Mouse (Mus musculus) forebrain, embryonic 14.5 days (tissue): ENCODE data around the gene Ccnb2. TPM values are rescaled to one million over a fixed set of nuclear protein-coding genes. Genes with fewer than 3 reads are reported as not detected.
"Not testable (repeated sequence)": the region's sequence is repeated elsewhere in the genome, so short reads cannot be mapped to it uniquely, and the experiment has no call there.

Experiments
- ATAC-seq: fragments of 200-750 bp; cut with Nextera tagmentation; 2 replicates; pipeline ENCODE4 v1.8.0; 2017; ENCODE audit warnings: mild to moderate bottlenecking, moderate library complexity
- DNase-seq: peaks from one replicate; pipeline ENCODE4 v3.0.0-alpha.2; 2015; ENCODE audit warnings: low spot score
- H3K27ac ChIP-seq: fragments of 300-500 bp; sonication (generic); 2 replicates; pipeline ENCODE4 v1.5.1; 2014; ENCODE audit warnings: low read depth, mild to moderate bottlenecking, control low read depth, low read length, moderate library complexity
- H3K27me3 ChIP-seq: fragments of 300-500 bp; sonication (generic); replicated peaks from 2 replicates; pipeline ENCODE4 v1.6.1; 2014; ENCODE audit warnings: low read length, control low read depth, mixed read lengths; ENCODE audit not compliant: control insufficient read depth, insufficient read depth
- H3K36me3 ChIP-seq: fragments of 300-500 bp; sonication (generic); 2 replicates; pipeline ENCODE4 v1.6.1; 2014; ENCODE audit warnings: low read length, control low read depth; ENCODE audit not compliant: control insufficient read depth, insufficient read depth
- H3K4me1 ChIP-seq: fragments of 300-500 bp; sonication (generic); 2 replicates; pipeline ENCODE4 v1.6.1; 2014; ENCODE audit warnings: antibody characterized with exemption, low read length, control low read depth; ENCODE audit not compliant: control insufficient read depth, insufficient read depth
- H3K4me2 ChIP-seq: fragments of 300-500 bp; sonication (generic); 2 replicates; pipeline ENCODE4 v1.6.1; 2014; ENCODE audit warnings: mild to moderate bottlenecking, control low read depth, low read length
- H3K4me3 ChIP-seq: fragments of 300-500 bp; sonication (generic); 2 replicates; pipeline ENCODE4 v1.5.1; 2014; ENCODE audit warnings: low read depth, low read length, control low read depth
- H3K9ac ChIP-seq: fragments of 300-500 bp; sonication (generic); 2 replicates; pipeline ENCODE4 v1.6.1; 2014; ENCODE audit warnings: mild to moderate bottlenecking, low read length, control low read depth, moderate library complexity
- H3K9me3 ChIP-seq: fragments of 300-500 bp; sonication (generic); replicated peaks from 2 replicates; pipeline ENCODE4 v1.6.1; 2016; ENCODE audit warnings: low read length, control low read depth, mixed read lengths; ENCODE audit not compliant: control insufficient read depth
- WGBS: fragments of 180-500 bp; shearing (Covaris S2); extraction: QIAGEN DNeasy Blood & Tissue Kit; methylation state at CpG from one replicate; pipeline ENCODE4 v1.1.7; 2014; 5-methylcytosine and 5-hydroxymethylcytosine counted together
- polyA plus RNA-seq: library from polyadenylated mRNA; unstranded; fragments of >200 nt; fragmentation: Nextera tagmentation; extraction: Ambion mirVana; gene quantifications from 2 replicates; pipeline ENCODE4 v1.2.1, GENCODE M21; 2014

The Ccnb2 gene
- 77.7 and 101 TPM in 2 replicates for polyA plus RNA-seq

DNA sequence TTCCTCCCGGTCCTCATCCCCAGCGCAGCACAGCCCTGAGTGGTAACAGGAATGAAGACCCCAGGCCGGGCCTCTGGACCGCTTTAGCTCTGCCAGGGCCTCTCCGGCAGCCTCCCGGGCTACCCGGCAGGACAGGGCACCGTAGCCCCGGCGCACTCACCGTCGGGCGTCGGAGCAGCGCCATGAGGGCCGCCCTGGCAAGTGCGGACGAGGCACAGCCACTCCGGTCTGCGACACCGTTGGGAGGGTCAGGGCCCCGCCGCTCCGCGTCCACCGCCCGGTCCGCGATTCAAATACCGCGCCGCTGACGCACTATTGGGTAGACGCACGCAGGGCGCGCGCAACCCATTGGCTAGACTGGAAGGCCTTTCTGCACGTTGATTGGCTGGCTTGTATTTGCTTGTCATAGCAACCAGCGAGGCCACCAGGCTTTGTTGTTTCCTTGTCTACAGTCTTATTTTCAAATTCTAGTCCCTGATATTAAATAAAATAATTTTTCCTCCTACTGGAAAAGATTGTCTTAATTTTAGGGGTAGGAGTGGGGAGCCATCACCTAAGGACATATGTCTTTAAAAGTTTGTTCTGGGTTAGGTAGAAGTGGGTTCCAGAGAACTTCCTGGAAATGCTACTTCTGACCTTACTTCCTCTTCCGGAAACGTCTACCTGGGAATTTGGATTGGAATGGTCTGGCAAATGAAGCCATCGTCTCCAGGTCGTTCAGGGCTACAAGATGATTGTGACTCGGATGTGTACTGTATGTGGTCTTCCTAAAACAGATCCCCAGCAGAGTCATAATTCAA lies at the start of gene Ccnb2:
Ccnb2 (minus strand) TSS at position 291 of the 800 bp plus-strand sequence.
- H3K27ac ChIP-seq: peak within 1 kb of the TSS; percentile 22; the same call in 1 of the 2 replicates
- ATAC-seq (peak; percentile 97), DNase-seq (peak; percentile 97)
- H3K4me3 ChIP-seq: peak within 1 kb of the TSS; percentile 49
- H3K9ac ChIP-seq: peak within 1 kb of the TSS; percentile 64
- H3K9me3 ChIP-seq: no peaks in the 10 kb centered on the region
- H3K4me1 ChIP-seq: 0 out of 2 replicates have a peak, but pooled peaks cover 3% of the 10 kb centered on the region
- H3K27me3 ChIP-seq: no peaks in the 10 kb centered on the region
- peak within 1 kb of the TSS; percentile 81 for H3K4me2 ChIP-seq
- H3K36me3 ChIP-seq: peaks cover 38% of the 10 kb centered on the region
- WGBS: 4% methylated on average over 45 of the region's 45 CpGs

DNA sequence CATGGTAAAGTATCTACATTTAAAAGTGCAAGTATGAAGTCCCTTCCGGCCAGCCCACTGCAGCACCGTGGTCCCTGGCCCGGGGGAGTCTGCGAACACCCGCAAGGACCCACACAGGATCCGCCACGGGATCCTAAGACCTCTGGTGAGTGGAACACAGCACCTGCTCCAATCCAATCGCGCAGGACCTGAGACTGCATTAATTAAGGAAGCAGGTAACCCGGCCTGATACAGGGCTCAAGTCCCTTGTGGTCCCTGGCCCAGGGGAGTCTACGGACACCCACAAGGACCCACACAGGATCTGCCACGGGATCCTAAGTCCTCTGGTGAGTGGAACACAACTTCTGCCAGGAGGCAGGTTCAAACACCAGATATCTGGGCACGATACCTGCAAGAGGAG lies 41.7 kb upstream of the Ccnb2 start:
- not testable (repeated sequence) for DNase-seq, H3K9me3 ChIP-seq, H3K4me1 ChIP-seq, H3K4me2 ChIP-seq, H3K27ac ChIP-seq, ATAC-seq, H3K4me3 ChIP-seq, H3K9ac ChIP-seq, H3K27me3 ChIP-seq
- 96% methylated on average over 13 of the region's 13 CpGs for WGBS
- H3K36me3 ChIP-seq: peaks cover 27% of the 10 kb centered on the region

DNA sequence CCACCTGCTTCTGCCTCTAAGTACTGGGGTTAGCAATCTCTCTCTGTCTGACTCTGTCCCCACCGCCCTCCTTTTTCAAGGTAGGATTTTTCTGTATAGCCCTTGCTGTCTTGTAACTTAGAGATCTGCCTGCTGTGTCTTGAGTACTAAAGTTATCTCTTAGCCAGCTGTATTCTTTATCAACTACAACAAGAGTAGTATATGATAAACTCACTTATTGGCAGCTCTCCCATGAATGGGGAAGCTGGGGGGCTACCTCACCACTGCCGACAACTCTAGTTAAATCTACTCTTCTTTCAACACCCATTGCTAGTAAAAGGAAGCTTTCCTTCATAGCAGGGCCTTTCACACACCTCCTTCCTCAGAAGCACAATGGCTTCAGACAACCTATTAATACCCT lies 31.0 kb upstream of the Ccnb2 start:
- Histone ChIP-seq H3K4me2 (no peak overlapping the region), H3K27ac (no peak overlapping the region), H3K9me3 (no peaks in the 10 kb centered on the region), H3K4me3 (no peak overlapping the region), H3K36me3 (peaks cover 62% of the 10 kb centered on the region), H3K9ac (no peak overlapping the region), H3K4me1 (no peaks in the 10 kb centered on the region), H3K27me3 (no peaks in the 10 kb centered on the region)
- ATAC-seq: no peak
- DNase-seq: no peak
- WGBS: 92% methylated on average over 2 of the region's 2 CpGs

DNA sequence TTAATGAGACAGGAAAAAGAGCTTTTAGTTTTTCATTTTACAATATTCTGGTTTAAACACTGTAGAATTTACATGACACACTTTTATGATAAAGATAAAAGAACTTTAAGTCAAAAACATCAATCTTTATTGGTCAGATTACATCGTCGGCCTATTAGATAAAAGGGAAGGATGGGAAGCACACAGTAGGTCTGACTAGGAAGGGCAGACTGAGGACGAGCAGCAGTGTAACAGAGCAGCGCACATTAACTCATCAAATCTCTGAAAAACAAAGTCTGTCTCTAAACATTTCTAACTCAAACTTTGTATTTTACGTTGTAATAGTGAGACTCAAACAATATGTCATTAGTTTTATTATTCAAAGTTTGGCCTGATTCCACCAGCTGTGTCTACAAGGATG lies 27.7 kb upstream of the Ccnb2 start:
- WGBS: 95% methylated on average over 5 of the region's 5 CpGs
- H3K4me3 ChIP-seq: no peak overlapping the region
- H3K9ac ChIP-seq: no peak overlapping the region
- H3K4me2 ChIP-seq: no peak overlapping the region
- no peaks in the 10 kb centered on the region for H3K27me3 ChIP-seq
- H3K36me3 ChIP-seq: peaks cover 56% of the 10 kb centered on the region
- no peaks in the 10 kb centered on the region for H3K4me1 ChIP-seq
- no peak for ATAC-seq
- no peak overlapping the region for H3K27ac ChIP-seq
- no peak for DNase-seq
- H3K9me3 ChIP-seq: no peaks in the 10 kb centered on the region

DNA sequence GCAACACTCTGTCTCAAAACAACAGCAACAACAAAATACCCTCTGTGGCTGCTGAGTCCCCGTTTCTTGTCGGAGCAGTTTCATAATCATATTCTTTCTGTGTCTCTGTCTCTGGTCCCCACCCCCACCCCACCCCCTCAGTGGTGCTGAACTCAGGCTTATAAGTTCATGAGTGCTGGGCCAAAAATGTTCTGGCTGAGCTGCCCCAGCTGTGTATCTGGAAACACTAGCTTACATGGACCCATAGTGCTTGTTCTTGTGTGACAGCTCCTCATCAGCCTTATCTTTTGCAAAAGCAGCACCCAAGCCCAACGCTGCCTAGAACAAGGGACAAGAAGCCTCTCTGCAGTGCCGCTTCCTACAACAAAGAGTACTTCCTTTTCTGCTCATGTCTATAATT lies 18.6 kb upstream of the Ccnb2 start:
- no peaks in the 10 kb centered on the region for H3K4me1 ChIP-seq
- H3K9me3 ChIP-seq: no peaks in the 10 kb centered on the region
- ATAC-seq: no peak
- 98% methylated on average over 4 of the region's 4 CpGs for whole genome bisulfite sequencing
- H3K4me2 ChIP-seq: no peak overlapping the region
- DNase-seq: no peak
- H3K4me3 ChIP-seq: no peak overlapping the region
- no peak overlapping the region for H3K9ac ChIP-seq
- peaks cover 68% of the 10 kb centered on the region for H3K36me3 ChIP-seq
- no peak overlapping the region for H3K27ac ChIP-seq
- H3K27me3 ChIP-seq: no peaks in the 10 kb centered on the region

DNA sequence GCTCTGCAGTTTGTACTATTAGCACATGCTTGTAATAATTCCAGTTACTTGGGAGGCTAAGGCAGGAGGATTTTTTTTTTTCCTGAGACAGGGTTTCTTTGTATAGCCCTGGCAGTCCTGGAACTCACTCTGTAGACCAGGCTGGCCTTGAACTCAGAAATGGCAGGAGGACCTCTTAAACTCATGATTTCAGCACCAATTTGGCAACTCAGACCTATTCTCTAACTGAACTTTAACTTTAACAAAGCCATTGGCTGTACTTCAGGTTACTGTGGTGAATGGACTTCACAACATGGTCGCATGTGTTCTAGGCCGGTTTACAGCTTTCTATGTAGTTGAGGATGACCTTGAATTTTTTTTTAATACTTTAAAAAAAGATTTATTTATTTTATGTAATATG lies 1.3 kb upstream of the Ccnb2 start:
- DNase-seq (no peak), ATAC-seq (no peak)
- WGBS: 94% methylated on average over 2 of the region's 2 CpGs
- H3K36me3 ChIP-seq: peaks cover 44% of the 10 kb centered on the region
- no peak overlapping the region for H3K9ac ChIP-seq
- H3K9me3 ChIP-seq: no peaks in the 10 kb centered on the region
- no peak overlapping the region for H3K4me3 ChIP-seq
- H3K4me1 ChIP-seq: 0 out of 2 replicates have a peak, but pooled peaks cover 3% of the 10 kb centered on the region
- no peaks in the 10 kb centered on the region for H3K27me3 ChIP-seq
- no peak overlapping the region for H3K4me2 ChIP-seq
- no peak overlapping the region for H3K27ac ChIP-seq

DNA sequence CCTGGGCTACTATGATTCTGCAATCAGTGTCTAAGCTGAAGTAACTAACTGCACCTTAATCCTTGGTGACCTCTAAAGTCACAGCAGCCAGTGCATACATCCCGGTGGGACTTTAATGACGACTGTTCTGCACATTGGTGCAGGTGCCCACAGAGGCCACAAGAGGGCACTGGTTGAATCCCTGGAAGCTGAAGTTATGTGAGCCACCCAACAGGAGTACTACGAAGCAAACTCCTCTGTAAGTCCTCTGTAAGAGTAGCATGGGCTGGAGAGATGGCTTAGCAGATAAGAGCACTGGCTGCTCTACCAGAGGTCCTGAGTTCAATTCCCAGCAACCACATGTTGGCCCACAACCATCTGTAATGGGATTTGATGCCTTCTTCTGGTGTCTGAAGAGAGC lies 4.9 kb downstream of the Ccnb2 start:
- Histone ChIP-seq H3K36me3 (peaks cover 54% of the 10 kb centered on the region), H3K27me3 (no peaks in the 10 kb centered on the region), H3K9ac (no peak overlapping the region), H3K9me3 (no peaks in the 10 kb centered on the region), H3K4me1 (0 out of 2 replicates have a peak, but pooled peaks cover 3% of the 10 kb centered on the region), H3K4me3 (no peak overlapping the region), H3K27ac (no peak overlapping the region), H3K4me2 (no peak overlapping the region)
- ATAC-seq (no peak), DNase-seq (no peak)
- WGBS: 85% methylated on average over 3 of the region's 3 CpGs

DNA sequence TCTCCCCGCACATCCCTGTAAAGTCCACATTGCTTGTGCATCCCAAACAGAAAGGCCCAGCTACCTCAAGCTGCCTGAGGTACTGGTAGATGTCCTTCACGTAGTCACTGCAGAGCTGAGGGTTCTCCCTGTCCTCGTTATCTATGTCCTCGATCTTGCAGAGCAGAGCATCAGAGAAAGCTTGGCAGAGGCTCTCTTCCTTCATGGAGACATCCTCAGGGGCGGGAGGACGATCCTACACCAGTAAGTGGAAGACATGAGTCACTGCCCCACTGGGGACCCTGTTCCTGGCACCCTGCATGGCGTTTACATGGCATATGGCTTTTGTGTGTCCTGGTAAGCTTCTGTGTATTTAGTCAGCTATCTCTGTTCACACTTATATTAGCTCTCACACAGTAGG lies 8.3 kb downstream of the Ccnb2 start:
- H3K4me1 ChIP-seq: no peaks in the 10 kb centered on the region
- H3K4me3 ChIP-seq: no peak overlapping the region
- H3K27ac ChIP-seq: no peak overlapping the region
- no peak overlapping the region for H3K4me2 ChIP-seq
- no peak overlapping the region for H3K9ac ChIP-seq
- no peaks in the 10 kb centered on the region for H3K9me3 ChIP-seq
- 91% methylated on average over 7 of the region's 7 CpGs for WGBS
- DNase-seq: no peak
- H3K36me3 ChIP-seq: peaks cover 79% of the 10 kb centered on the region
- no peak for ATAC-seq
- H3K27me3 ChIP-seq: no peaks in the 10 kb centered on the region

DNA sequence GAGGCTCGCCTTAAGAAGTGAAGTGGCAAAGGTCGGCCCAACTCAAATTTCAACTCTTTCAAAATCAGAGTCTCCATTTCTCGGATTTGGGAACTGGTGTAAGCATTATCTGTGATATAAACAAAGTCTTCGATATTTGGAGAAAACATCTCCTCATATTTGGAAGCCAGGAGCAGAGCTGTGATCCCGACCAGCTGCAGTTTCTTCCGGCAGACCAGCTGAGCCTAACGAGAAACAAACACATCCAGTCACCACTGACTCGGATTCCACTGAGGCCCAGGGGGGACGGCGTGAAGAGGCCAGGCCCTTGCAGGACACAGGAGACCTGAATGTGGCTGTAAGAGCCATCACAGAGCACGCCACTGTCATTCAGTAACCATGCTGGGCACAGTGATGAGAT lies 10.7 kb downstream of the Ccnb2 start:
- H3K4me1 ChIP-seq: no peaks in the 10 kb centered on the region
- peaks cover 86% of the 10 kb centered on the region for H3K36me3 ChIP-seq
- no peak for DNase-seq
- H3K4me2 ChIP-seq: no peak overlapping the region
- H3K4me3 ChIP-seq: no peak overlapping the region
- no peak for ATAC-seq
- no peaks in the 10 kb centered on the region for H3K27me3 ChIP-seq
- no peaks in the 10 kb centered on the region for H3K9me3 ChIP-seq
- WGBS: 90% methylated on average over 11 of the region's 11 CpGs
- H3K9ac ChIP-seq: no peak overlapping the region
- no peak overlapping the region for H3K27ac ChIP-seq
